Mouse (Mus musculus) adipocyte (in vitro differentiated cells): ENCODE results near the gene Shprh.
"Not testable (repeated sequence)": the region's sequence is repeated elsewhere in the genome, so short reads cannot be mapped to it uniquely, and the experiment has no call there.

Source experiments
- DNase-seq: peaks from one replicate; pipeline ENCODE4 v3.0.0-alpha.2; 2016; ENCODE audit warnings: low spot score

The Shprh gene

GRCm38 (mm10) chr10:11248210-11248609 lies 99.0 kb downstream of the Shprh start:
- peak; percentile 26 for DNase-seq

- no peak for DNase-seq
Measured at GRCm38 (mm10) chr10:11250247-11250997, 101.2 kb downstream of the Shprh start.

DNA sequence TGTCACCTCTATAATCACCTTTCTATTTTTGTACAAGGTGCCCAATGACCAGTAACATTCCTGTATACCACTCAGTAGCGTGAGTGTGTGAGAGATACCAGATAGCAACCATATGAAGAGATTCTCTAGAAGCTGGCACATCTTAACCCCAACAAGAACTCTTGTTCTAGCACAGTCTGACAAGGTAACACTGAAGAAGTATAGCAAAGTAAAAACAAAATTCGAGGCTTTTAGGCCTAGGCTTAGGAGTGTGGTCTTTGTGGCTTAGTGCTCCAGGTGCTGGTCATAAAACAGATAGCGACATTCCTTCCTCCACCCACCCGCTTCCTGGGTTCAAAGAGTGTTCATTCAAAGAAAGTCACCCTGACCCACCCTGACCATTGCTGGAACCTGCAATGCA lies 104.4 kb downstream of the Shprh start:
- not testable (repeated sequence) for DNase-seq

DNA sequence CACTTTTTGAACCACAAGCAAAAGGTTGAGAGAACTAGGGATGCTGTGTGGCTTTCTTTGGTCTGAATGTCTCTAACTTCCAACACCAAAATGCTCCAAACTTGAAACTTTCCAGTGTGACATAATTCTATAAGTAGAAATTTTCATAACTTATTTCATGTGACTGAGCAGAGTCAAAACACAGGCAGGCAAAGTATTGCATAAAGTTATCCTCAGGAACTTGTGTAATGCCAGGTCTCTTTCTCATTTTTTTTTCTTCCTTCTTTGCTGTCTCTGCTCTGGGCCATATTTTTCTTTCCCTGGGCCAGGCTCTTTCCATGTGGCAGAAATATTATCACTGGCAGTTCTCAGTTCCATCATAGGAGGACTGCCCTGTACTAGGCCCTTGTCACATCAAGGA lies 110.9 kb downstream of the Shprh start:
- DNase-seq: no peak

GRCm38 (mm10) chr10:11262292-11262691 lies 113.1 kb downstream of the Shprh start:
- not testable (repeated sequence) for DNase-seq

- not testable (repeated sequence) for DNase-seq
Measured at GRCm38 (mm10) chr10:11263795-11264194, 114.6 kb downstream of the Shprh start.
